Mouse (Mus musculus): ENCODE data around the gene Bbx.

The Bbx gene

GRCm38 (mm10) chr16:50309411-50310042 lies 122.7 kb downstream of the Bbx start:
- peak; percentile 71 to 79 for DNase-seq

DNA sequence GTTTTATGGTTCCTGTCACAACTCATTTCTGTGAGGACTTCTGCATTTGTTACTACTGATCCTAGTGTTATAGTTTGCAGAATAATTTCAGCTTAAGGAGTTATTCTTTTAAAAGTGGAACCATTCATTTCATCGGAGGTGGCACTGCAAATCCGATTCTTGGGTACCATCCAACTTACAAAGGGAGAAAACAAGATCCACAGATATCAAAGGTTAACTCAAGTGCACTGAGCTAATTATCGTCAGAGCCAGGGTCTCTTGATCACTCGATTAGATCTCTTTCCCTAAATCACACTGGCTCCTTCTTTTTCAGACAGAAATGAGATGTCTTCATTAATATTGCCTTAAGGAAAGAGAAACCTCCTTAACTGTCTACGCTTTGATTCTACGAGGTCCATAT lies 123.9 kb downstream of the Bbx start:
- no peak for DNase-seq

GRCm38 (mm10) chr16:50307231-50307630 lies 125.0 kb downstream of the Bbx start:
- DNase-seq, result no peak

GRCm38 (mm10) chr16:50306727-50307126 lies 125.5 kb downstream of the Bbx start:
- DNase-seq, result no peak

GRCm38 (mm10) chr16:50305156-50305555 lies 127.0 kb downstream of the Bbx start:
- DNase-seq, result no peak

DNA sequence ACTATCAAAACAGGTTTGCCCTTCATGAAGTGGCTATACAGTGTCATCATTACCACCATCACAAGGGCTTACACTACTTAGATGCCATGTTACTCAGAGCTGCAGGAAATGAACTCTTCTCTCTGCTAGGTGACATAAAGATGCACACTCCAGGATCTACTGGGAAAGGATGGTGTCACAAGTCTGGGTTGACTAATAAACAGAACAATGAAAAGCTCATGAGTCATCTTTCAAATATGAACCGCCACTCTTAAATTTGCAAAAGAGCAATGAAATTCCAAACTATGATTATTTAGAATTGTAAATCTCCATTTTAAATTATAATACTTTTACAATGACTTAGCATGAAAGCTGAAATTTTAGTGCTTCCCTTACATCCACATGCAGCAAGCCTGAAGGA lies 129.6 kb downstream of the Bbx start:
- no peak for DNase-seq

GRCm38 (mm10) chr16:50298743-50299443 lies 133.3 kb downstream of the Bbx start:
- no peak for DNase-seq

DNA sequence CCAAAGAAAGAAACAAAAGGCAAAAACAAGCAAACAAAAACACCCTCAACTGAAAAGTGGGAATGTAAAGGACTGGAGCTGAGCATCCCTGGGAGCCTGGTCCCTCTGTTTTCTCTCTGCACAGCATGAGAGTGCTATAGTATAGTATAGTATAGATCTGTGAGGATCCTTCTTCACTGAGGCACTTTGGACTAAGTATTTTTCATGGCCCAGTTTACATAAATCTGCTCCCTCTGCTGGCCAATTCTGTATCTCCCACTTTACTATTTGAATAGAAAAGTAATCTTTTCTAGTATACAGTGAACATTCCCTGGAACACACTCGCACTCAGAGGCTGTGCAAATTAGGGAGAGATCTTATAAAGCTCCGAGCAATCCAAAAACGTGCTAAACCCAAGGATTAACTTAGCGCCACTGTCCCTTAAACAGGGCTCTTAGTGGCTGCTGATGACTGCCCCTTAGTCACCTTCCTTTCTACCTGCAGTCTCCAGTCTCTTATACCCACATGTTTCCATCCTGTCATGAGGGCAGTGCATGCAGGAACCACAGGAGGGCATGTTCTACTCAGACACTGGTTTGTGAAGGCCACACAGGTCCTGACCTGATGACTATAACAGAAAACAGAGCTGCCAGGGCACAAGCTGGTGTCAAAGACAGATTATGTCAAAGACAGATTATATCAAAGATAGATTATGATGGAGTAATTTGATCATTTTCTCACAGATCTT lies 138.5 kb downstream of the Bbx start:
- no peak for DNase-seq

GRCm38 (mm10) chr16:50292834-50293233 lies 139.4 kb downstream of the Bbx start:
- no peak for DNase-seq

DNA sequence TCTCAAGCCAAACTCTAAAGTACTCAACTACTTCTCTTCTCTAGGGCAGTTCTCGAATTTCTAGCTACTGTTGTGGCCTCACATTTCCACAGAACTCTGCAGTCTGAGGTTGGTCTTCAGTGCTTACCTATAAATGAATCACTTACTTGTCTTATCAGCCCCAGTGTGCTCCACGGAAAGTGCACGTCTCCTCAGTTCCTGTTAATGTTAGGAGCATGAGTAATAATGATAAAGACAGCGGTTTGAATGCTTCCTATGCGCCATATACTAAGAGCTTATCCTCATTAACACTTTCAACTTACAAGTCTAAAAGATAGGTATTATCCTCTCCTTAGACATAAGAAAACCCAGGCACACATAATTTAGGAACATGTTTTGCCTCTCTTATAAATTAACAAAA lies 142.4 kb downstream of the Bbx start:
- no peak for DNase-seq

- no peak for DNase-seq
These were observed 159.4 kb downstream of the Bbx start for GRCm38 (mm10) chr16:50272813-50273212.

GRCm38 (mm10) chr16:50262647-50263046 lies 169.5 kb downstream of the Bbx start:
- DNase-seq, result no peak

- DNase-seq, result no peak
These were observed 170.0 kb downstream of the Bbx start for GRCm38 (mm10) chr16:50262209-50262608.

DNA sequence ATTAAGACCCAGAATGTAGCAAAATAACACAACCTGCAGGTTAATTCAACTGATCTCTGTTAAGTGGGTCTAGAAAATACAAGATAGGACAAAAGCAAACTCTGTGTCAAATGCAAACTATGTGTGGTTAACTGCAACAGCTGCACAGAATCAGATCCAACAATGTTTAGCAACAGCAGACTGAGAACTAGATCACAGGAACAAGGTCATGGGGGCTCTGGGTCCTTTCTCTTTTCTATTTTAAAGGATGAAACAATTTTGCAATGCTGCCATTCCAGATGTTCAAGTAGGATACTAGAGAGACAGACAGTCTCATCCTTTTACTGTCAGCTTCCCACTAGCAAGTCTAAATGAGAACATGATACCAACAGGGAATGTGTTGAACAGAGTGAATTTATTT lies 170.4 kb downstream of the Bbx start:
- DNase-seq, result no peak

DNA sequence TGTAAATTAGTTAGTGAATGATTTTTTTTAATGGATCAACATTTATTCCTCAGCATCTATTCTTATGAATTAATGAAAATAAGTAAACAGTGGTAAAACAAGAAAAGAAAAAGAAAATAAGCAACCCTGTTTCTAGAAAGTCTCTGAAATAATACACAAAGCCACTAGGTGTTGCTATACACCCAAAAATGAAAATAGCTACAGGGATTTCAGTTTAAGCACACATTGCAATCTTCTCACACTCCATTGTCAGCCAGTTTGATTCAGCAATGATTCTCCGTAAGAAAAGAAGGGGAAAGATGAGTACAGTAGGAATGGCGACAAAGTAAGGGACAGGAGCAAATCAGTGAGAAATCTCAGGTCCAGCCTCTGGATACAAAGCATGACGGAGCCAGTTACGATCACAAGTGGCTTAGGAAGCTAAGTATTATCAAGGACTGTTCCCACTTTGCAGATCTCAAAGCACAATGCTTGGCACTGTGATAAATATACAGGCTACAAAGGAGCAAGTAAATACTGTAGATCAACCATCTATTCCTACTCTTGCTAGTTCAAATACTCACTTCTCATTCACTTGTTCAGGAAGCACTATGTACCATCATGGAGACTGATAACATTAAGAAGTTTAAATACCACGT lies 177.5 kb downstream of the Bbx start:
- DNase-seq, result no peak

GRCm38 (mm10) chr16:50251417-50251975 lies 180.7 kb downstream of the Bbx start:
- no peak for DNase-seq

GRCm38 (mm10) chr16:50250469-50250868 lies 181.7 kb downstream of the Bbx start:
- no peak for DNase-seq

GRCm38 (mm10) chr16:50249036-50249435 lies 183.2 kb downstream of the Bbx start:
- no peak for DNase-seq

- no peak for DNase-seq
These were observed 189.7 kb downstream of the Bbx start for GRCm38 (mm10) chr16:50242444-50242843.

DNA sequence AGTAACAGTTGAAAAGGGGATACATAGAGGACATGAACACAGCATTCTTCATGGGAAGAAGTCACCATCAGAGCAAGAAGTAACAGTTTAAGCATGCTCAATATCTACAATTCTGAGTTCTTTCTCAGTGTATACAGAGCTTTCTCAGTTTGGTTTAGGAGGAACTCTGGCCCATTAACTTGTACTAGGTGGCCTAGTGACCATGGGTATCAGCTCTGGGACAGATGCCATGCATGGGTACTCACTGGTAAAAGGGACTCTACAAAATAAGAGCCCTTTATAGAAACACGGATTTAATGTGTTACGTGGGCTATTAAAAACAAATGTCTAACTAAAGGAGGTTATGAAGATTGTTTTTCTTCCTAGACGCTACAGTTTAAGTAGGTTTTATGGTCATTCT lies 190.6 kb downstream of the Bbx start:
- DNase-seq, result no peak

DNA sequence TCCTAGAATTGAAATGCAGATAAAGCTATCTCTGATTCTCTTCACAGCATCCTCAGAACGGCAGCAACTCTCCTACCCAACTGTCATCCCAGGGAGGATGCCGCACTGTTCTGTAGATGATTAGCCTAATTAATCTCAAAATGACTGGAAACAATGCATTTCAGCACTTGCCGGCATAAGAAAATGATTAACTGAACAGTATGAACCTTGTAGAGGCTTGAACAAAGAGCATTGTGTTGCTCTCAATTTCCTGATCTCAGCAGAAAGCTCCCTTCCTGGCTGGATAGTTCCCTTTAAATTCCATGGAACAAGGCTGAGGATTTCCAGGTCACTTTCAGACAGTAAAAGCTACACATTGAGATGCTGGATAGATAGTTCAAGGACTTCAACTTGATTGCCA lies 197.0 kb downstream of the Bbx start:
- no peak for DNase-seq

DNA sequence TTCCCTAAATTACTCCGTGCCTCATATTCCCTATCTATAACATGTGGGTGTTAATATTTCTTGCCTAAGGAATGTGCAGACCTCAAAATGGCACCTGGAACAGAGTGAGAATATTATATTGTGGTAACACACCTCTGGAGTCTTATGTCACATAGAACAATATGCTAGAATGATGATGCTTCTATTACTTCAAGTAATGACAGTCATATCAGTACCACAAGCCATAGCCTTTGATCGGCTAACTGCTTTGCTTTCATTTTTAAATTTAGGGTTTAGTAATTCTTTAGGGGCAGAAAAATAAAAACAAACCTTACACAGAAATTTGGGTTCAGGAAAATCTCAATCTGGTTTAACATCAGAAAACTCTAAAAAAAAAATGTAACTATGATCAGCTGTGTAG lies 201.6 kb downstream of the Bbx start:
- DNase-seq, result no peak

DNA sequence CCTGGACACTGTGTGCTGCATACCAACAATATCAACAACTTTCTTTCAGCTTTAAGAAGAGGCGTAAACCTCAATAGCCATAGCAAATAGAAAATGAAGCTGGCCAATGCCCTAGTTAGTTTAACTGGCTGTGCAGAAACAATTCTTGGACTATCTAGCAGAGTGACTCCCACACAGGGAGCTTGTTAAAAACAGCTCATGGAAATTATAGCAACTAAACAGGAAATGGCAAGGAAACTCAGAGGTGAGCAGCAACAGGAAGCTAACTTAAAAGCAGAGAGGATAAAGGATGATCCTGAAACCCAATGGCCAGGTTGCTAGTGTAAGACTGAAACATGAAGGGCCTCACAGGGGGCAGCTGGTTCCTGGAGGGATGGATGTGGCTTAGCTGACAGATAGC lies 203.4 kb downstream of the Bbx start:
- no peak for DNase-seq
